Mouse (Mus musculus) heart, embryonic 16.5 days (tissue): ENCODE results near the gene Nr3c2. TPM values are rescaled to one million over a fixed set of nuclear protein-coding genes. Genes with fewer than 3 reads are reported as not detected.

Experiments used
- ATAC-seq: fragments of 200-750 bp; cut with Nextera tagmentation; replicated peaks from 2 replicates; pipeline ENCODE4 v1.8.0; 2017; ENCODE audit warnings: moderate number of reproducible peaks; ENCODE audit not compliant: insufficient read depth, low FRiP score; ENCODE audit errors: extremely low read depth
- H3K27ac ChIP-seq: fragments of 300-500 bp; sonication (generic); 2 replicates; pipeline ENCODE4 v1.5.1; 2014; ENCODE audit warnings: mild to moderate bottlenecking, low read length, control low read depth, moderate library complexity
- H3K27me3 ChIP-seq: fragments of 300-500 bp; sonication (generic); 2 replicates; pipeline ENCODE4 v1.6.1; 2014; ENCODE audit warnings: low read length, mixed read lengths; ENCODE audit not compliant: control insufficient read depth, insufficient read depth
- H3K36me3 ChIP-seq: fragments of 300-500 bp; sonication (generic); 2 replicates; pipeline ENCODE4 v1.6.1; 2014; ENCODE audit not compliant: control insufficient read depth, insufficient read depth
- H3K4me1 ChIP-seq: fragments of 300-500 bp; sonication (generic); 2 replicates; pipeline ENCODE4 v1.6.1; 2014; ENCODE audit warnings: low read length, mixed read lengths; ENCODE audit not compliant: control insufficient read depth, insufficient read depth
- H3K4me2 ChIP-seq: fragments of 300-500 bp; sonication (generic); 2 replicates; pipeline ENCODE4 v1.6.1; 2014; ENCODE audit warnings: low read depth, mild to moderate bottlenecking, control low read depth, low read length
- H3K4me3 ChIP-seq: fragments of 300-500 bp; sonication (generic); 2 replicates; pipeline ENCODE4 v1.5.1; 2014; ENCODE audit warnings: mild to moderate bottlenecking, control low read depth, low read length
- H3K9ac ChIP-seq: fragments of 300-500 bp; sonication (generic); 2 replicates; pipeline ENCODE4 v1.6.1; 2014; ENCODE audit warnings: low read length, control low read depth
- H3K9me3 ChIP-seq: fragments of 300-500 bp; sonication (generic); replicated peaks from 2 replicates; pipeline ENCODE4 v1.6.1; 2016; ENCODE audit warnings: low read length; ENCODE audit not compliant: control insufficient read depth
- WGBS: fragments of 180-500 bp; shearing (Covaris S2); extraction: QIAGEN DNeasy Blood & Tissue Kit; methylation state at CpG from one replicate; pipeline ENCODE4 v1.1.7; 2014; 5-methylcytosine and 5-hydroxymethylcytosine counted together
- polyA plus RNA-seq: library from polyadenylated mRNA; unstranded; fragments of >200 nt; fragmentation: Nextera tagmentation; extraction: Ambion mirVana; gene quantifications from 2 replicates; pipeline ENCODE4 v1.2.1, GENCODE M21; 2015

The Nr3c2 gene
- polyA plus RNA-seq, 1 experiment from 2014 or later, result 4.7 TPM

DNA sequence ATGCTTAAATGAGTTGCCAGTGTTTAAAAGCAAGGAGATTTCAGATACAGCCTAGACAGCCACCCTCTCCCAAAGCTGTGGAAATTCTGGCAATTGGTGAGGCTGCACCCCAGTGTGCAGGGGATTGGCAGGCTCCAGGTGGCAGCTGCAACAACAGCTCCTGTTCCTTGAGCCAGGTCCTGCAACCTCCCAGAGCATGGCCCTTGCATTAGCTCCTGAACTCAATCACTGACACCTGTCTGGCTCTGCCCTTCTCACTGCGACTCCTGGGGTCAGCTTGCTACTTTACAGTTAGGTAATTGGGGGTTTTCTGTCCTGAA is 222.3 kb downstream of the Nr3c2 start:
- H3K9ac ChIP-seq, result no peak overlapping the region; the same call in 1 of the 2 replicates
- peaks cover 18% of the 10 kb centered on the region for H3K4me1 ChIP-seq
- no peaks in the 10 kb centered on the region for H3K36me3 ChIP-seq
- H3K27ac ChIP-seq, result peak overlapping the region; percentile 59; the same call in 1 of the 2 replicates
- no peak overlapping the region for H3K4me3 ChIP-seq
- no peak for ATAC-seq
- H3K4me2 ChIP-seq, result no peak overlapping the region
- 29% methylated on average over 1 of the region's 1 CpGs for WGBS
- H3K27me3 ChIP-seq, result no peaks in the 10 kb centered on the region
- H3K9me3 ChIP-seq, result no peaks in the 10 kb centered on the region

DNA sequence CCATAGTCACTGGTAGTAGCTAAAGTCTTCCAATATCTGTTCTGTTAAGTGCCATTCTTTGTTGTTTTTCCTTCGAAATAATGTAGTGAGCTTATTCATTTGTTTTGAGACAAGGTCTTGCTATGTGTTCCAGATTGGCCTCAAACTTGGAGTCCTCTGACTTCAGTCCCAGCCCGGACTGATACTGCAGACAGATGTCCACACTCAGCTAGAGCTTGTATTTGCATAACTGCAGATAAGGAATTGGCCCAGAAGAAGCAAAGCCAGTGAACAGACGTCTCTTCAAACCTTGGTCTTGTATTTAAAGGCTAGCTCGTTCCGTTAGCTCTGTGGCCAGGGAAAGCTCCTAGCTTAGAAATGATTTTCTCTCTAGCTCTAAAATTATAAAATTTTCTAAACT is 223.1 kb downstream of the Nr3c2 start:
- Histone ChIP-seq H3K27me3 (no peaks in the 10 kb centered on the region), H3K9me3 (no peaks in the 10 kb centered on the region), H3K4me2 (no peak overlapping the region), H3K9ac (no peak overlapping the region), H3K4me3 (no peak overlapping the region), H3K27ac (no peak overlapping the region), H3K4me1 (peaks cover 18% of the 10 kb centered on the region), H3K36me3 (no peaks in the 10 kb centered on the region)
- ATAC-seq, result peak; percentile 85
- 17% methylated on average over 5 of the region's 5 CpGs for WGBS

DNA sequence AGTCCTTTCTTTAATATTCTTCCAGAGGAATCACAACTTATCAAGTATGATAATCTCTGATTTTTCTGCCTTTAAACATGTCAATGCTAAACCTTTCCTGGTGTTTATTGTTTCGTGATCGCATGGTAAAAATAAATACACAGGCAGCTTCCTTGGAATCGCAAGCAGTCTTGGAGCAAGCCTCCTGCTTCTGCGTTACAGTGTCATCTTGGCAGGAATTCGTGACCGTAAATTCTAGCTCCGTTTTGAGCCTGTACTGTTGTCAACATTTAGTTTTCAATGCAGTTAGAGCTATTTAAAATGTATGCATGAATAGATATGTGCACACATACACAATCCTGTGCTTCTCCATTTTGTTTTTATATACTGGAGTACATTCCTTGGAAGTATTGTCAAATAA is 226.5 kb downstream of the Nr3c2 start:
- H3K27ac ChIP-seq, result no peak overlapping the region
- peaks cover 14% of the 10 kb centered on the region for H3K4me1 ChIP-seq
- no peaks in the 10 kb centered on the region for H3K9me3 ChIP-seq
- H3K27me3 ChIP-seq, result no peaks in the 10 kb centered on the region
- WGBS, result 87% methylated on average over 7 of the region's 7 CpGs
- no peak overlapping the region for H3K4me3 ChIP-seq
- H3K9ac ChIP-seq, result no peak overlapping the region
- no peaks in the 10 kb centered on the region for H3K36me3 ChIP-seq
- ATAC-seq, result no peak
- H3K4me2 ChIP-seq, result no peak overlapping the region

DNA sequence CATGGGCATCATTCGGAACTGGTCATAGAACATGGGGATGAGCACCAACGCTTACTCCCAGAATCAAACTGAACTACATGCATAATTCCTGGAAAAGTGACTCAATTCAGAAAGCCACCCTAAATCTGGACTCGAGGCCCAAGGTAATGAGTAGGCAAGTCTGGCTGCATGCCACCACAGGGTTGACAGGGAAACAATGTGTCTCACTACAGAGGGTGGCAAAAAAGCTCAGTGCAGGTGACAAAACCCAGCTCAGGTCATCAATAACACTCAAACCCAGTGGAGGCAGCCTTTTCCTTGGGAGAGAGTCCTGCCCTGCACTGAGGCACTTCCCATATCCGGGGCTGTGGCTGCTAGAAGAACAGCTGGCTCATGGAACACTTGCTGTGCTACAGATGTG is 228.8 kb downstream of the Nr3c2 start:
- Histone ChIP-seq H3K27ac (no peak overlapping the region), H3K27me3 (no peaks in the 10 kb centered on the region), H3K9me3 (no peaks in the 10 kb centered on the region), H3K36me3 (no peaks in the 10 kb centered on the region), H3K4me2 (no peak overlapping the region), H3K9ac (no peak overlapping the region), H3K4me3 (no peak overlapping the region), H3K4me1 (peaks cover 3% of the 10 kb centered on the region)
- no peak for ATAC-seq
- WGBS, result 82% methylated on average over 4 of the region's 4 CpGs

DNA sequence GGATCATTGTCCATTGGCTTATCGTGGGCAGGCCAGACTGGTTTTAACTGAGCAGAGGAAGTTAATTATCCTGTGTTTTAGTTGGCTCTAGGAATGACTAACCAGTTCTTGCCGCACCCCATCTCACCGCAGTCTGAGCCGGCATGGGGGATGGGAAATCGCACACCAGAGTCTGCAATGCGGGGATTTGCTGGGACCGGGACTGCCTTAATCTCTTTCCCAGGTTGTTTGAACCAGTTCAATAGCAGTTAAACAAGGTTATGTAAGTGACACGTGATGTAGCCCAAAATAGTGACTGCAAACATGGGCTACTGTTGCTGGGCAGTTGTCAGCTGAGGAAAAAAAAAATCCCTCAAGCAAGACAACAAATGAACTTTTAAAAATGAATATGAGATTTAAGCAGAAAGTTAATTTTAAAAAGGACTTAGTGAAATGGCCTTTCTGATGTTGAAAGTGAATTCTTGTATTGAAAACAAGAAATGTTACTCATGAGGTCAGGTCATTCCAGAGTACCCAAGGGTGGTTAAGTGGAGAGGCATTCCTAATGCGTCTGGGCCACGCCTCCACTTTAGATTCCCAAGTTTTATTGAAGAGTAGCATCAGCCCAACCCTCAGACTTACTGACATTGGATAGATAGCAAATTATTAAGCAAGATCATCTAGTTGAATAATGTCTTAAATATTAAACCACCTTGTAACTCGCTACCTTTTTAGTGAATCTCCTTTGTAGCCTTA is 233.8 kb downstream of the Nr3c2 start:
- H3K9me3 ChIP-seq, result peaks cover 5% of the 10 kb centered on the region; the same call in 1 of the 2 replicates
- H3K4me1 ChIP-seq, result peaks cover 3% of the 10 kb centered on the region
- 0 out of 2 replicates have a peak, but pooled peaks cover 3% of the 10 kb centered on the region for H3K36me3 ChIP-seq
- peak overlapping the region; percentile 12; the same call in 1 of the 2 replicates for H3K4me3 ChIP-seq
- peak overlapping the region; percentile 41; the same call in 1 of the 2 replicates for H3K9ac ChIP-seq
- 25% methylated on average over 11 of the region's 11 CpGs for WGBS
- no peaks in the 10 kb centered on the region for H3K27me3 ChIP-seq
- ATAC-seq, result peak; percentile 73
- peak overlapping the region; percentile 77 for H3K27ac ChIP-seq
- H3K4me2 ChIP-seq, result peak overlapping the region; percentile 52

DNA sequence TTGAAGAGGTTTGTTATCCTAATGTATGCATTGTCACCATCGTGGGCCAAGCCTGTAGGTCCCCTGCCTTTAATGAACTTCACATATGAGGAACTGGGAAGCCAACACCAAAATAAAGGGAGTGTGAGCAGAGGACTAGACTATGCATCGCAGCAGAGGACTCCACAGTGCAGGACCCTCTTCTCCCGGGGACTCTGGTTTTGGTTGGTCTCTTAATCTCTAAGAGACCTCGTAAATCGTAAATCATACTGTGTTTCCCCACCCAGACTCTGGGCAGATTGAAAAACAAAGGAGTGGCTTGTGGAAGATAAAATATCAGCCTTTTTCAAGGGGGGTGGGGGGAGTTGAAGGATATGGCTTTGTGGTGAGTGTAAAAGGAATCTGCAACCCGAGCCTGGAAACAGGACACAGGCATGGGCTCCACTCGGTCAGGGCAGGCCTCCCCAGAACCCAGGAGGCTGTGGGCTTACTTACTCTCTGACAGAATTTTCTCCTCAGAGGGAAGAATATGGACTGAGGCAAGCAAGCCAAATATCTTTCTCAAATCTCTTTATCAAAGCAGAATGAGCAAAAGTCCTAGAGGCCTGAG is 234.6 kb downstream of the Nr3c2 start:
- H3K36me3 ChIP-seq, result 0 out of 2 replicates have a peak, but pooled peaks cover 3% of the 10 kb centered on the region
- peaks cover 5% of the 10 kb centered on the region; the same call in 1 of the 2 replicates for H3K9me3 ChIP-seq
- no peaks in the 10 kb centered on the region for H3K27me3 ChIP-seq
- no peak overlapping the region for H3K4me2 ChIP-seq
- peaks cover 3% of the 10 kb centered on the region for H3K4me1 ChIP-seq
- H3K4me3 ChIP-seq, result no peak overlapping the region
- no peak overlapping the region for H3K9ac ChIP-seq
- no peak for ATAC-seq
- H3K27ac ChIP-seq, result no peak overlapping the region
- WGBS, result 37% methylated on average over 7 of the region's 7 CpGs

DNA sequence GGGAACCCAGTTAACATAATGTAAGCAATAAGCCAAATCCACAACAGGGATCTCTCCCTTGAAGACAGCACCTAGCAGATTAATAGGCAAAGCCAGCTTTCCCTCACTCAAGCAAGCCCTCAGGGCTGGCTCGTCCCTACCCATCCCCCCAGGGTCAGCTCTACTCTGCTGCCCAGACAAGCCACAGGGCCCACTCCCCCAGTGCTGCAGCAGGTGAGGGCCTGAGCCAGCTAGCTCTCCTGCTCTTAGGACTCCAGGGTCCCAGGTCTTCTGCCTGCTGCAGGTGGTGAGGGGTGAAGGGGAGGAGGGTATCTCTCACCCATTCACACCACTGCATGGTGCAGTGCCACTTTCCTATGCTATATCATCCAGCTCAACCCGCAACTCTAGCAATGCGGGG is 246.0 kb downstream of the Nr3c2 start:
- no peaks in the 10 kb centered on the region for H3K4me1 ChIP-seq
- H3K4me2 ChIP-seq, result no peak overlapping the region
- H3K27ac ChIP-seq, result no peak overlapping the region
- ATAC-seq, result no peak
- WGBS, result 89% methylated on average over 3 of the region's 3 CpGs
- H3K27me3 ChIP-seq, result no peaks in the 10 kb centered on the region
- H3K9ac ChIP-seq, result no peak overlapping the region
- no peak overlapping the region for H3K4me3 ChIP-seq
- no peaks in the 10 kb centered on the region for H3K36me3 ChIP-seq
- peaks cover 3% of the 10 kb centered on the region; the same call in 1 of the 2 replicates for H3K9me3 ChIP-seq

DNA sequence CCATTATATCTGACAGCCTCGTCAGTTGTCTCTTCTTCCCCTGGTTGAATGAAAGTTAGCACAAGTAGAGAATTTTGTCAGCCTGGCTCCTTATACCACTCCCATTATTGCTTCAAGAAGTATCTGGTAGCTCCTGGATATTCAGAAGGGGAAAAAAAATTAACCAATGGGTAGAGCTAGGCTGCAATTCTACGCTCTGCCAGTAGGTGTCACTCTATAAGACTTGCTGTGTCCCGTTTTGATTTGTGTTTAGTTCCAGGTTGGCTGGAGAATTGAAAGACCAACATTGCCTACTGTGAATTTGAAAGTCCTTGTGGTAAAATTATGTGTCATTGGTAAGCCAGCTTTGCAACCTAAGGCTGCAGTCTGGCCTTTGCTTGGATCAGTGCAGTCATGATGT is 255.3 kb downstream of the Nr3c2 start:
- Histone ChIP-seq H3K4me3 (no peak overlapping the region), H3K27me3 (no peaks in the 10 kb centered on the region), H3K9me3 (no peaks in the 10 kb centered on the region), H3K9ac (no peak overlapping the region), H3K36me3 (no peaks in the 10 kb centered on the region), H3K4me2 (no peak overlapping the region), H3K4me1 (no peaks in the 10 kb centered on the region), H3K27ac (no peak overlapping the region)
- ATAC-seq, result no peak
- WGBS, result 43% methylated on average over 3 of the region's 3 CpGs

DNA sequence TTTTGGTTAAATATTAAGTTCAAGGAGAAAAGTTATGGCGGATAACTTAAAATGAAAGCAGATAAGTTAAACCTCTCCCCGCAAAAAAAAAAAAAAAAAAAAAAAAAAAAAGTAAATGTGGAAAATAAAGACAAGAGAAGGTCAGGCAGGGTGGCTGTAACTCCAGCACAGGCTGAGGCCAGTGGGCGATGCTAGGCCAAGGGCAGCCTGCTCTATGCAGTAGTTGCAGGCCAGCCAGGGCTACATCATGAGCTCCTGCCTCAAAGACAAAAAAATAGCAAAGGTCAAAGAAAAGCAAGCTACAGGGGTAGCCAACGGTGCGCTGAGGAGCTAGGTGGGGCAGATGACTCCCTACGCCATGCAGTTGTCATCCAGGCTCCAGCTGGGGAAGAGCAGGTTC is 270.1 kb downstream of the Nr3c2 start:
- Histone ChIP-seq H3K4me1 (peaks cover 10% of the 10 kb centered on the region), H3K27me3 (no peaks in the 10 kb centered on the region), H3K4me3 (no peak overlapping the region), H3K36me3 (no peaks in the 10 kb centered on the region), H3K4me2 (no peak overlapping the region), H3K9ac (no peak overlapping the region), H3K27ac (no peak overlapping the region), H3K9me3 (no peaks in the 10 kb centered on the region)
- WGBS, result 88% methylated on average over 6 of the region's 6 CpGs
- ATAC-seq, result no peak
